Mouse (Mus musculus): Measurements from ENCODE around the gene Smg5.
A peak's percentile ranks its signal among the peaks of the same experiment; 100 is the strongest.
"Not testable (repeated sequence)": the region's sequence is repeated elsewhere in the genome, so short reads cannot be mapped to it uniquely, and the experiment has no call there.

Gene Smg5

GRCm38 (mm10) chr3:88336058-88337013 is at the start of gene Smg5, which contains the start of gene Tmem79:
Gene Smg5, plus strand, starts transcription at chr3:88336260.
Gene Tmem79, minus strand, starts transcription at chr3:88336148.
- peak; percentile 97 to 98 for DNase-seq

DNA sequence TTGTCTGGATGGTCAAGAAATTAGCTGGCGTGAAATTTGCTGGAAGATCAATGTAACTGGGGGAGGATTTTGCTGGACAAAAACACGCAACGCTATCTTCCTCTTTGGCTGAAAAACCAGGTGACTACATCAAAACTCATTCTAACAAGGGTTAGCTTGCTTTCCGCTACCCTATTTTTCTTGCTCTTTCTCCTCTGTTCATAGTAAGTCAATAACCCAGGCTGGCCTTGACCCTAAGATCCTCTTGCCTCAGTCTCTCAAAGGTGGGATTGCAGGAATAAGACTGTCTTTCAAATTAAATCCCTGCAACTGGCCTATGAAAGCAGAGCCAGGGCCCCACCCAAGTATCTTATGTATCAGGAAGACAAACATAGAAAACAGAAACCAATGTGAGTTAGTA is 49.0 kb upstream of the Smg5 start, which contains the start of gene Gm38392:
Gm38392 (minus strand) TSS at position 101 of the 400 bp plus-strand sequence.
- no peak for DNase-seq

DNA sequence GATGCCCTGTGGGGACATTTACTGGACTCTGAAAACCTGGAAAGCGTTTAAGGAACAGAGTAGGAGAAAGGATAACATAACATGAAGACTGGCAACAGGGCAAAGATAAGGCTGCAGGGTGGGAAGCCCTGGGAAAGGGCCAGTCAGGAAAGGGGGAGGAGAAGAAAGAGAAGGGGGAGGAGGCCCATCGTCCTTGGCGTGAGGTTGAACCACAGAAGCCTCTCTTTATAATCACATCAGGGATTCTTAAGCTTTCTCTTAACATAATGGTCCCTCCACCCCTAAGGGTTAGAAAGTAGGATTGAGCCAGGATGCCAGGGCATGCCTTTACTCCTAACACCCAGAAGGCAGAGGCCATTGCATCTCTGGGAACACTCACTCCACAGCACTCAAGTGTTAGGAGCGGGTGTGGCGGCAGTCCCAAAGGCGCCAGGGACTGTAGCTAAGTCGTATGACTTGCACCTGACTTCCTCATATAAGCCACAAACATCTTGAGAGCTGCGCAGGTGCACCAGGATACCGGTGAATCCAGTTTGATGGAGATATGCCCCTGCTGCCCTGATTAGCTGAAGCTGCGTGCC is 47.8 kb upstream of the Smg5 start:
- DNase-seq = not testable (repeated sequence)

DNA sequence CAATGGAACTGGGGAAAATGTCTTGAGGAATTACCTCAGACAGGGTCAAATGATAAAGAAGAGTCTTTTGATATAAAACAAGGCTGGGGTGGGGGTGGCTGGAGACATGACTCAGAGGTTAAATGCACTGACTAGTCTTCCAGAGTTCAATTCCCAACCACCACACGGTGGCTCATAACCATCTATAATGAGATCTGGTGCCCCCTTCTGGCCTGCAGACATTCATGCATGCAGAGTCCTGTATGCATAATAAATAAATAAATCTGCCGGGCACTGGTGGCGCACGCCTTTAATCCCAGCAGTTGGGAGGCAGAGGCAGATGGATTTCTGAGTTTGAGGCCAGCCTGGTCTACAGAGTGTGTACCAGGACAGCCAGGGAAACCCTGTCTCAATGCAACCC is 44.1 kb upstream of the Smg5 start:
- DNase-seq = peak; percentile 49 to 54

DNA sequence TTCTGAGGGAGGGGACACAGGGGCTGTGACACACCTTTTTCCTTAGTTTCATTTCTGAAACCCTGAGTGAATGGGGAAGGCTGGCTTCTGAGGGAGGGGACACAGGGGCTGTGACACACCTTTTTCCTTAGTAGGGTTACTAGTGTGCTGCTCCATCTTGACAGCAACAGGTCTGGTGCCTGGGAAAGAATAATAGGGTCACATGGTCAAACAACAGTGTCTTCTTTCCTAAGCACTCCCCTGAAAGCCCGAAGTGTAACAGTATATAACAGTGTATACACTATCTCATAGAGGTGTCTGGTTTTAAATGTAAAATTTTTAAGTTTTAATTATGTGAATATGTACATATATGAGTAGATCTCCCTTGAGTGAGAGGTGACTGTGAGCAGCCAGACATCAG is 40.8 kb upstream of the Smg5 start:
- DNase-seq = not testable (repeated sequence)

DNA sequence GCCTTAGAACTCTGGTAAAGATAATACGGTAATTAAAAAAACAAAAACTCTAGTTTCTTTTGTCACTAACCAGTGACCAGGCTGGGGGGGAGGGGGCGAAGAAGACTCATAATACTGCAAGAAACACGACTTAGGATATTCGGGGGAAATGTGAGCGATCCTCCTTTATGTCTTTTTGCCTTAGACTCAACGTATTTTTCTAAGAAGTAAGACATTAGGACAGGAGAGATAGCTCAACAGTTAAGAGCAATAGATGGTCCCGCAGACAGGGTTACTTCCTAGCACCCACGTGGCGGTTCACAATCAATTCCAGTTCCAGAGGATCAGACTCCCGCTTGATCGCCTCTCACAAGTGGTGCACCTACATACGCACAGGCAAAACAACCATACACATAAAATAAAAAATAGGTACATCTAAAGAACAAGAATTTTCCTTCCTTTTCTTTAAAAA is 39.9 kb upstream of the Smg5 start:
- no peak for DNase-seq

DNA sequence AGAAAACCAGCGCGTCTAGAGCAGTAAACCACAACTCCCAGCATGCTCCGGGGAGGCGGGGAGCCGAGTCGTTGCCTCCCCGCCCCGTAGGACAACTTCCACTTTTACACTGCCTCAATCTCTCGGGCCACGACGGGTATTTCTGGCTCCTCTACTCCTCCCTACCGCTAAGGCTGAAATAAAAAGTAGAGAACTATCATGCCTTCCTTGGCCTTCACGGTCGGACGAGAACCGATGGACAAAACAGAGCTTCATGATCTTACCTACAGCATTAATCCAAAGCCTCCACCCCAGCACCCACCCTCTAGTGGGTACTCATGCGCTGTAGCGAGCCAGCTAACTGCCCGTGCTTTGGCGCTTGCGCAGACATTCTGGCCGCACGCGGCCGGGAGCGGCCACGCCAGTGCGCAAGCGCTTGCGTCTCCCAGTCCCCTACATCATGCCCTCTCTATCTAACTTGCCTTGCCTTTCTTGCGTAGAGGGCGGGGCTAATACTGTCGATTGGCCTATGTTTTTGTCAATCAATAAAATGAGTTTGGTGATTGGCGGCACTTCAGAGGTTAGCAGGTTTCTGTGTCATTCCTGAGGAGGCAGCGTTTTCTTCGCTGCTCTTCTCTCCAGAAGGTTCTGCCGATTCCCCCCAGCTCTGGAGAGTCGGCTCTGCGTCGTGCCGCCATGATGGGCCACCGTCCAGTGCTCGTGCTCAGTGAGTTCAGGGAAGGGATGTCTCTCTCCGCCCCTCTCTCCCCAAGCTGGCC is 39.3 kb upstream of the Smg5 start, which contains the start of the genes Tsacc and Cct3:
Tsacc (minus strand) TSS at position 439 of the 758 bp plus-strand sequence.
Cct3 (plus strand) TSS at position 556 of the 758 bp plus-strand sequence.
- peak; percentile 98 for DNase-seq

DNA sequence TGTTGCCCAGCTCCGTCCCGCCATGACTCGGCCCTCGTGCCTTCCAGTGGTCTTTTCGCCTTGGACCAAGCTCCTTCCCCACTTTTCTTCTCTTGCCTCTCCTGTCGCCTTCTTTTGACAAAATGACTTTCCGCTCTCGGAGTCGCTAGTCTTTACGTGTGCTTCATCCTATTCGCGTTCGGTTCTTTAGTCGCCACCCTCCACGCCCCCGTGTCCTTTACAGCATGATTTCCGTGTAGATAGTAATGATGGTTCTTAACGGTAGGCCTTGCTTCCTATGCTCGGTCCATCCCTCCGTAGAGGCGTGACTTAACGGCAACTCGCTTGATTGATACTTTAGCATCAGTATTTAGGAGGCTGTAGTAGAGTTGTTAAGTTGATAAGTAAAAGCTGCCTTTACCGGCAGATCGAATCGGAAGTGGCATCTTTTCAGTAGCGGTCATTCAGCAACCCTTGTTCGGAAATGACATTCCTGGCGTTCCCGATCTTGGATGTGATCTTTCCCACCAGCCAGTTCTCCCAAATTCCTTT is 38.7 kb upstream of the Smg5 start:
- DNase-seq = no peak

GRCm38 (mm10) chr3:88299172-88299571 is 36.9 kb upstream of the Smg5 start:
- no peak for DNase-seq

GRCm38 (mm10) chr3:88324951-88325405 is 11.1 kb upstream of the Smg5 start, which contains the start of gene Glmp:
Gene Glmp, plus strand, starts transcription at chr3:88325023.
- DNase-seq = peak; percentile 82

GRCm38 (mm10) chr3:88328956-88329355 is 7.1 kb upstream of the Smg5 start:
- no peak for DNase-seq

DNA sequence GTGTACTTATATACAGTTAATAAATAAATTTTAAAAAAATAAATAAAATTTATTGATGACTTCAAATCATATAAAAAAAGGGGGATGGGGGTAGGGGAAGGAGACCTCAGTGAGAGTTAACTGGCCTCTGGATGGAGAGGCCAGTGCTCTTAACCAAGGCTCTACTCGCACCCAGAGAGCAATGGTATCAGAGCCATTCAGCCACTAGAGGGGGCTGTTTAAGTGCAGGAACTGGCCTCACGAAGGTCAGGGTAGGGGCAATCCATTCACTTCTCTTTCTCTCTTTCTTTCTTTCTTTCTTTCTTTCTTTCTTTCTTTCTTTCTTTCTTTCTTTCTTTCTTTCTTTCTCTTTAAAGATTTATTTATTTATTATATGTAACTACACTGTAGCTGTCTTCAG is 4.8 kb upstream of the Smg5 start:
- peak; percentile 57 to 63 for DNase-seq

GRCm38 (mm10) chr3:88334029-88334658 is 1.9 kb upstream of the Smg5 start:
- no peak for DNase-seq

DNA sequence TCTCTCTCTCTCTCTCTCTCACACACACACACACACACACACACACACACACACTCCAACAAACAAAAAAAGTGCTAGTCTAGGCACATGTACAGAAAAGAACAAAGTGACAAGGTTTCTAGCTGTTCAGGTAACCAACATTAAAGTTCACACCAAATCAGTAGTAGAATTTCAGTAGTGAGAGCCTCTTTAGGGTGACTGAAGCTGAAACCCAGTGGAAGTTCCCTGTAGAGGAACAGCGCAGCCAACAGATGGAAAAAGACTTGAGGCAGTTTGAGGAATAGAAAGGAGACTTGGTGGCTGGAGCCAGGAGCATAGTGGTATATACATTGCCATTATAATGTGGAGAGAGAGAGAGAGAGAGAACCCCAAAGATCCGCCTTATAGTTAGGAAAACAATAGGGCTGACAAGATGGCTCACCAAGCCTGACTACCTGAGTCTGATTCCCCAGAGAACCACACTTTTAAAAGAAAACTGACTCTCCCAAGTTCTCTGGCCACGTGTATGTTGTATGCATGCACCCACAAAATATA is 1.1 kb upstream of the Smg5 start:
- DNase-seq = no peak

- DNase-seq = peak in 1 of 2 experiments; percentile 51
These were observed 515 bp upstream of the Smg5 start for GRCm38 (mm10) chr3:88335436-88336053.

- no peak for DNase-seq
These were observed 1.4 kb downstream of the Smg5 start for GRCm38 (mm10) chr3:88337367-88338020.

- no peak for DNase-seq
These were observed 2.3 kb downstream of the Smg5 start for GRCm38 (mm10) chr3:88338316-88338715.

DNA sequence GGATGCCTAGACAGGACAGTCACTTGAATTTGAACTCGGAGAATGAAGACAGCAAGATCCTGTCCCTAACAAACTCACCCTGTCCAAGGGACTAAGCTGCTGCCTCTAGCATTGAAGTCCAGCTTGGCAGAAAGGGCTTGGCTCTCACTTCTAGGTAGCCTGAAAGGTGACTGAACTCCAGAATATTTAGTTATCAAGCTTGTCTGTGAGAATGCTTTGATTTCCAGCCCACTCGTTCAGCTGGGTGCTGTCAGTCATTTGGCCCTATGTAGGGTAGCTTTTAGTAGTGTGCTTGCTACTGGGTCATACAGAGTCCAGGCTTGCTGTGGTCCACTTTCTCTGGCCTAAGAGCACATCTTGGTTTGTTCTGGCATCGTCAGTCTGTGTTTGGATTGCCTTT is 2.9 kb downstream of the Smg5 start:
- DNase-seq = no peak

GRCm38 (mm10) chr3:88350732-88351131 is 14.7 kb downstream of the Smg5 start:
- DNase-seq = no peak

- DNase-seq = no peak
These were observed 16.8 kb downstream of the Smg5 start for GRCm38 (mm10) chr3:88352907-88353306.

Data from cerebellum, postnatal 10 days (tissue).